Mouse (Mus musculus) hindbrain, embryonic 10.5 days (tissue): ENCODE measurements around the gene Mturn. TPM values are rescaled to one million over a fixed set of nuclear protein-coding genes. Genes with fewer than 3 reads are reported as not detected.

Source experiments
- DNase-seq: peaks from one replicate; pipeline ENCODE4 v3.0.0-alpha.2; 2017; ENCODE audit warnings: low spot score
- H3K27ac ChIP-seq: fragments of 300-500 bp; sonication (generic); 2 replicates; pipeline ENCODE4 v1.5.1; 2016; ENCODE audit warnings: mild to moderate bottlenecking, moderate library complexity
- H3K27me3 ChIP-seq: fragments of 300-500 bp; sonication (generic); 2 replicates; pipeline ENCODE4 v1.6.1; 2016; ENCODE audit warnings: mild to moderate bottlenecking; ENCODE audit not compliant: poor library complexity, insufficient read depth, severe bottlenecking
- H3K36me3 ChIP-seq: fragments of 300-500 bp; sonication (generic); 2 replicates; pipeline ENCODE4 v1.6.1; 2016; ENCODE audit warnings: mild to moderate bottlenecking, moderate library complexity
- H3K4me1 ChIP-seq: fragments of 300-500 bp; sonication (generic); replicated peaks from 2 replicates; pipeline ENCODE4 v1.6.1; 2016; ENCODE audit warnings: mild to moderate bottlenecking
- H3K4me3 ChIP-seq: fragments of 300-500 bp; sonication (generic); 2 replicates; pipeline ENCODE4 v1.5.1; 2016; ENCODE audit warnings: mild to moderate bottlenecking, moderate library complexity
- H3K9me3 ChIP-seq: fragments of 300-500 bp; sonication (generic); 2 replicates; pipeline ENCODE4 v1.6.1; 2016; ENCODE audit warnings: mild to moderate bottlenecking, moderate library complexity
- WGBS: fragments of 180-500 bp; shearing (Covaris S2); methylation state at CpG from one replicate; pipeline ENCODE4 v1.1.7; 2016; 5-methylcytosine and 5-hydroxymethylcytosine counted together
- polyA plus RNA-seq: library from polyadenylated mRNA; unstranded; fragments of >200 nt; fragmentation: Nextera tagmentation; extraction: Ambion mirVana; gene quantifications from 2 replicates; pipeline ENCODE4 v1.2.1, GENCODE M21; 2016

Gene Mturn
- polyA plus RNA-seq, result 16.6 and 26.4 TPM in 2 replicates

GRCm38 (mm10) chr6:54680891-54681745 lies at the start of gene Mturn:
Mturn (plus strand) TSS chr6:54681624.
- DNase-seq, result peak; percentile 95
- Histone ChIP-seq H3K4me1 (peaks cover 17% of the 10 kb centered on the region), H3K9me3 (no peaks in the 10 kb centered on the region), H3K27me3 (peaks cover 36% of the 10 kb centered on the region), H3K27ac (peak within 1 kb of the TSS; percentile 88), H3K36me3 (no peaks in the 10 kb centered on the region), H3K4me3 (peak within 1 kb of the TSS; percentile 97)
- 5% methylated on average over 48 of the region's 48 CpGs for WGBS

GRCm38 (mm10) chr6:54639877-54640276 lies 41.5 kb upstream of the Mturn start:
- H3K27ac ChIP-seq, result no peak overlapping the region
- no peak for DNase-seq
- whole genome bisulfite sequencing, result 95% methylated on average over 3 of the region's 3 CpGs
- H3K27me3 ChIP-seq, result no peaks in the 10 kb centered on the region
- H3K4me3 ChIP-seq, result no peak overlapping the region
- 0 out of 2 replicates have a peak, but pooled peaks cover 7% of the 10 kb centered on the region for H3K4me1 ChIP-seq
- H3K36me3 ChIP-seq, result peaks cover 13% of the 10 kb centered on the region
- no peaks in the 10 kb centered on the region for H3K9me3 ChIP-seq

GRCm38 (mm10) chr6:54641953-54642352 lies 39.5 kb upstream of the Mturn start:
- 0 out of 2 replicates have a peak, but pooled peaks cover 7% of the 10 kb centered on the region for H3K4me1 ChIP-seq
- H3K27ac ChIP-seq, result no peak overlapping the region
- H3K36me3 ChIP-seq, result peaks cover 13% of the 10 kb centered on the region
- H3K9me3 ChIP-seq, result no peaks in the 10 kb centered on the region
- DNase-seq, result no peak
- 83% methylated on average over 2 of the region's 2 CpGs for WGBS
- no peaks in the 10 kb centered on the region for H3K27me3 ChIP-seq
- no peak overlapping the region for H3K4me3 ChIP-seq

DNA sequence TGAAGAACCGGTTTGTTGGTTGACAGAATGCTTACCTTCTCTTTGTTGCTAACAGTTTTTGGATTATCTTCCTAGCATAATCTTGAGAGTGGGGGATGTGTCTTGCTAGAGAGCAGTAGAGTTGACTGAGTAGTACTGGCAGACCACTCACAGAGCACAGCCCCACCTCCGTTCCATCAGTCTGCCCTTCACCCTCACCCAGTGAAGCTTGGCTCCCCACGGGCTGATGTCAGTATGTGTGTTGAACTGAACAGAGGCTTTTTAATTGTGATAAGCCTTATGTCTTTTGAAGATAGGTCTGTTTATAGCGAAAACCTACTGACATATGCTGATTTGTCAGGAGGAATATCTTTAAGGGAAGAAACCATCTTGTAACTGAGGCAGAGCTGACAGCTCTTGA lies 38.2 kb upstream of the Mturn start:
- Histone ChIP-seq H3K27me3 (no peaks in the 10 kb centered on the region), H3K27ac (no peak overlapping the region), H3K4me1 (0 out of 2 replicates have a peak, but pooled peaks cover 7% of the 10 kb centered on the region), H3K9me3 (no peaks in the 10 kb centered on the region), H3K36me3 (peaks cover 13% of the 10 kb centered on the region), H3K4me3 (no peak overlapping the region)
- 90% methylated on average over 4 of the region's 4 CpGs for WGBS
- DNase-seq, result no peak

DNA sequence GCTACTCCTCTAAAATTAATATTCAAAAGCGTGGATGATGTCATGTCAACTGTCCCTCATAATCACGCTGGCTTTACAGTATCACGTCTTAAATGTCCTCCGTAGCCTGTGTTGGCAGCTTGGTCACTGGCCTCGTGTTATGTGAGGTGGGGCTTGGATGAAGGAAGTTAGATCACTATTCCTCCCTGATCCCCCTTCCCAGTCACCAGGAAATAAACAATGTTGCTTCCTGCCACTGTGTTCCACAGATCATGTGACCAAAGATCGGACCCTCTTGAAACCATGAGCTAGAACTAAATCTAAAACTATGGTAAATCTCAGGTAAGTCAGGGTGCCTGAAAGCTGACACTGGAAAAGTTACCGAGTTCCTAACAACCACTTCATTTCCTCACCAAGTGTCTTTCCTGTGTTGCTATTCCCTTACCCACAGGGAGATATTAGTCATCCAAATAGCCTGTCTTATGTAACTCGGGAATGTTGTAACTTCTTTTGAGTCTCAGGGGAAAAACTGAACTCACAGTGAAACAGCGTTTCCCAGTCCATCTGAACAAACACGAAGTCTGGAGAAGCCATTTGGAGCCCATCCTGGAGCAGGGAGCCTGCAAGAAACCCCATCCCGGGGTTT lies 25.8 kb upstream of the Mturn start:
- no peak overlapping the region for H3K4me3 ChIP-seq
- WGBS, result 85% methylated on average over 11 of the region's 11 CpGs
- H3K4me1 ChIP-seq, result no peaks in the 10 kb centered on the region
- no peak for DNase-seq
- no peaks in the 10 kb centered on the region for H3K9me3 ChIP-seq
- H3K27ac ChIP-seq, result no peak overlapping the region
- H3K27me3 ChIP-seq, result no peaks in the 10 kb centered on the region
- no peaks in the 10 kb centered on the region for H3K36me3 ChIP-seq

GRCm38 (mm10) chr6:54657861-54658260 lies 23.6 kb upstream of the Mturn start:
- H3K4me1 ChIP-seq, result no peaks in the 10 kb centered on the region
- no peak overlapping the region for H3K27ac ChIP-seq
- WGBS, result 95% methylated on average over 6 of the region's 6 CpGs

DNA sequence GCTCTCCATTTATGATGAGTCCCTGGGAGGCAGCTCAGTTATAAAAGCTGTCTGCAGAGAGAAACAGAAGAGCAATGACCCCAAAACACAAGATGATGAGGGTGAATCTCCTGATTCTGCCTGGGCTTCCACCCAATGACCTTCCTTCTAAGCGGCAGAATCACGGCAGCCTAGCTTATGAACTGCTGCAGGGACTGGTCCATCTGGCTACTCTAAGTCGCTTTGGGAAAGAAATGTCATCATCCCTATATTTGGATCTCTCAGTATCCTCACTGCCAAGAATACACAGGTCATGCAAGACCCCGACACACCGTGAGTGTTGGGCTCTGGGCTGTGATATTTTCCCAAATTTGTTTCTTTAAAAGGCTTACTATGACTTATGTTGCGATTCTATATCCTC lies 11.6 kb upstream of the Mturn start:
- Histone ChIP-seq H3K4me3 (no peak overlapping the region), H3K27ac (no peak overlapping the region), H3K9me3 (no peaks in the 10 kb centered on the region), H3K36me3 (no peaks in the 10 kb centered on the region), H3K4me1 (no peaks in the 10 kb centered on the region), H3K27me3 (no peaks in the 10 kb centered on the region)
- DNase-seq, result no peak
- 92% methylated on average over 6 of the region's 6 CpGs for WGBS

More at GRCm38 (mm10) chr6:54657861-54658260, 23.6 kb upstream of the Mturn start:
- no peak overlapping the region for H3K4me3 ChIP-seq
- no peak for DNase-seq
- H3K36me3 ChIP-seq, result no peaks in the 10 kb centered on the region
- H3K9me3 ChIP-seq, result no peaks in the 10 kb centered on the region
- no peaks in the 10 kb centered on the region for H3K27me3 ChIP-seq

DNA sequence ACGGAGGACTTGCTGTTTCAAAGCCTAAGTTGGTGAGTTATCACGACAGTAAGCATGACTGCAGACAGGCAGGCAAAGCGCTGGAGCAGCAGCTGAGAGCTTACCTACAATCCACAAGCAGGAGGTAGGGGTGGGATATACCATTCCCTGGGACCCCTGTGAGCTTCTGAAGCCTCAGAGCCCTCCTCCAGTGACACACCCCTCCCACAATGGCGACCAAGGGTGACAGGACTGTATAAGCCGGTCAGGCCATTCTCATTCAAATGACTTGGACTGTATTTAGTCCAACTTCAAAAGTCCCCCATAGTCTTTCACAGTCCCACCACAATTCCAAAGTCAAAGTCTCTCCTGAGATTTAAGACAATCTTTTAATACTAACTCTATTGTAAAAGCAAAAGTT lies 8.5 kb upstream of the Mturn start:
- 51% methylated on average over 5 of the region's 5 CpGs for WGBS
- Histone ChIP-seq H3K4me1 (no peaks in the 10 kb centered on the region), H3K4me3 (no peak overlapping the region), H3K9me3 (no peaks in the 10 kb centered on the region), H3K27me3 (no peaks in the 10 kb centered on the region), H3K36me3 (no peaks in the 10 kb centered on the region), H3K27ac (no peak overlapping the region)
- no peak for DNase-seq

- DNase-seq, result no peak
- WGBS, result 84% methylated on average over 5 of the region's 5 CpGs
- H3K36me3 ChIP-seq, result no peaks in the 10 kb centered on the region
- no peak overlapping the region for H3K27ac ChIP-seq
- H3K27me3 ChIP-seq, result peaks cover 36% of the 10 kb centered on the region
- H3K4me1 ChIP-seq, result peaks cover 17% of the 10 kb centered on the region
- no peaks in the 10 kb centered on the region for H3K9me3 ChIP-seq
- H3K4me3 ChIP-seq, result no peak overlapping the region
Observed at GRCm38 (mm10) chr6:54679686-54680085, 1.7 kb upstream of the Mturn start.

DNA sequence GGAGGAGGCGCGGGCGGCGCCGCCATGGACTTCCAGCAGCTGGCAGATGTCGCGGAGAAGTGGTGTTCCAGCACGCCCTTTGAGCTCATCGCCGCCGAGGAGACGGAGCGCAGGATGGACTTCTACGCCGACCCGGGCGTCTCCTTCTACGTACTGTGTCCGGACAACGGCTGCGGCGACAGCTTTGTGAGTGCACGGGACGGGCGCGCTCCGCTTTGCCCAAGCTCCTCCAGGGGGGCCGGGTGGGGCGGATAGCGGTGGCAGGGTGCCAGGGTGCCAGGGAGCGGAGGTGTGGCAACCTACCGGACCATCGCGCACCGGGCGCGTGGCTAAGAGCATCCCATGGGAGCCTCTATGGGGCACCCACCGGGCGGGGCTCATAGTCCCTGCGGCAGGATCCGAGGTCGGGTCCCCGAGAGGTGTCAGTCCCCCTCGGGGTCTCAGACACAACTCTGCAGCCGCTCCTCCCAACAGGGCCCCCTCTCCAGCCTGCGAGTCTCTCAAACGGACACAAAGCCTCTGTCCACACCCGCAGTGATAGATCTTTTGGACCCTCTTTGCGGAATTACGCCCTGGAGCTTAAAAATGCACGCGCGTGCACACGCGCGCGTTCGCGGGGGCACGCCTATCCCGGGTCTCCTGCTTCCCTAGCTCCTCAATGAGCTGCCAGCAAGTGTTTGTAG lies 463 bp downstream of the Mturn start:
- H3K4me3 ChIP-seq, result peak overlapping the region; percentile 97
- peaks cover 36% of the 10 kb centered on the region for H3K27me3 ChIP-seq
- under 1% methylated on average over 61 of the region's 61 CpGs for WGBS
- no peaks in the 10 kb centered on the region for H3K36me3 ChIP-seq
- peak overlapping the region; percentile 88 for H3K27ac ChIP-seq
- no peaks in the 10 kb centered on the region for H3K9me3 ChIP-seq
- H3K4me1 ChIP-seq, result peaks cover 17% of the 10 kb centered on the region
- peak; percentile 46 for DNase-seq

- 86% methylated on average over 4 of the region's 4 CpGs for WGBS
- Histone ChIP-seq H3K36me3 (no peaks in the 10 kb centered on the region; the same call in 1 of the 2 replicates), H3K27me3 (peaks cover 36% of the 10 kb centered on the region), H3K27ac (no peak overlapping the region), H3K4me1 (peaks cover 17% of the 10 kb centered on the region), H3K9me3 (no peaks in the 10 kb centered on the region), H3K4me3 (no peak overlapping the region)
- no peak for DNase-seq
Observed at GRCm38 (mm10) chr6:54684085-54684484, 2.7 kb downstream of the Mturn start.

GRCm38 (mm10) chr6:54685103-54685502 lies 3.7 kb downstream of the Mturn start:
- H3K4me1 ChIP-seq, result peaks cover 17% of the 10 kb centered on the region
- no peak for DNase-seq
- WGBS, result 92% methylated on average over 5 of the region's 5 CpGs
- H3K4me3 ChIP-seq, result no peak overlapping the region
- H3K36me3 ChIP-seq, result no peaks in the 10 kb centered on the region; the same call in 1 of the 2 replicates
- H3K27ac ChIP-seq, result no peak overlapping the region
- no peaks in the 10 kb centered on the region for H3K9me3 ChIP-seq
- peaks cover 29% of the 10 kb centered on the region for H3K27me3 ChIP-seq
